Mouse (Mus musculus) small intestine, adult 2 months (tissue): Measurements from ENCODE around the gene Dnajc16.

Experiments used
- CTCF ChIP-seq: fragments of 200-500 bp; IDR thresholded peaks from 2 replicates; pipeline ENCODE4 v1.5.1; 2012; ENCODE audit warnings: low read depth, mild to moderate bottlenecking, control low read depth, inconsistent platforms, low read length, moderate library complexity, mixed read lengths; ENCODE audit not compliant: insufficient replicate concordance, insufficient read length; ENCODE audit errors: extremely low read depth
- POLR2A ChIP-seq: fragments of 200-500 bp; IDR thresholded peaks from 2 replicates; pipeline ENCODE4 v1.6.1; 2012; ENCODE audit warnings: low read depth, mild to moderate bottlenecking, control low read depth, inconsistent platforms, low read length, moderate library complexity

GRCm38 (mm10) chr4:141810975-141811374 is 20.2 kb upstream of the Dnajc16 start:
- TF ChIP-seq POLR2A (no peak), CTCF (no peak)
